Mouse (Mus musculus): ENCODE results near the gene Smc2.

DNA sequence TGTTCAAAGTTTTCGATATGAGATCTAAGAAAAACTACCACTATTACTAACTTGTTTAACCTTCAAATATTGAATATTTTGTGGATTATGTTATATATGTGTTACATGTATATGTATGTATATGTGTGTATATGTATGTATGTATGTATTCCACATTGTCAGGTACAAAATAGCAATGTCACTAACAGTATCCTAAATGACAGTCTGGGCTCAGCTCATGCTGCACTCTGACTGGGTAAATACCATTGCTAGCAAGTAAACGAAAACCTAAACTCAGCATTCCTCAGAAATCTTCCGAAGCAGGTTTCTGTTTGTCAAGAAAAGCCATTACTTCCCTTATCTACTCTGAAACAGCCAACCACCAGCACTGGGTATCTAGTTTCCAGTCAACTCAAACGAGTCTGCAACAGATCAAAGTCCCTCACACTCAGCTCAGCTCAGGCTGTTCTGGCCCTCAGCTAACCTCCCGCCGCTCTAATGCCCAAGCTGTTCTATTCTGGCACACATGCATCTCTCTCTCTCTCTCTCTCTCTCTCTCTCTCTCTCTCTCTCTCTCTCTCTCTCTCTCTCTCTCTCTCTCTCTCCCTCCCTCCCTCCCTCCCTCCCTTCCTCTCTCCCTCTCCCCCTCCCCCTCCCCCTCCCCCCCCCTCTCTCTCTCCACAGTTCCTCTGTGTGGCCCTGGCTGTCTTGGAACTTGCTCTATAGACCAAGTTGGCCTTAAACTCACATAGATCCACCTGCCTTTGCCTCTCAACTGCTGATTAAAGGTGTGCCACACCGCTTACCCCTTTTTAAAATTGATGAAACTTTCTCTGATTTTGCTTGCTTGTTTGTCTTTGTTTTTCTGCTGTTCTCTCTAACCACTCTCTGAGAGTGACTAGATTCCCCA is 9.5 kb upstream of the Smc2 start:
- TF ChIP-seq POLR2A (IDR thresholded peaks at IDR 0.05; ENCODE audit: insufficient read depth, low read depth, low read length): no peak
- no peak for TF ChIP-seq CTCF (IDR thresholded peaks at IDR 0.05; ENCODE audit: insufficient read depth, low read depth, low read length)

Measured in olfactory bulb, adult 2 months (tissue).